Mouse (Mus musculus): ENCODE measurements at regions not wholly inside any gene's neighbourhood (a gene's known extent, or its start where the extent isn't known, plus 50 kb on each side); places are given as distances from the start of the nearest gene placed in this dataset.

DNA sequence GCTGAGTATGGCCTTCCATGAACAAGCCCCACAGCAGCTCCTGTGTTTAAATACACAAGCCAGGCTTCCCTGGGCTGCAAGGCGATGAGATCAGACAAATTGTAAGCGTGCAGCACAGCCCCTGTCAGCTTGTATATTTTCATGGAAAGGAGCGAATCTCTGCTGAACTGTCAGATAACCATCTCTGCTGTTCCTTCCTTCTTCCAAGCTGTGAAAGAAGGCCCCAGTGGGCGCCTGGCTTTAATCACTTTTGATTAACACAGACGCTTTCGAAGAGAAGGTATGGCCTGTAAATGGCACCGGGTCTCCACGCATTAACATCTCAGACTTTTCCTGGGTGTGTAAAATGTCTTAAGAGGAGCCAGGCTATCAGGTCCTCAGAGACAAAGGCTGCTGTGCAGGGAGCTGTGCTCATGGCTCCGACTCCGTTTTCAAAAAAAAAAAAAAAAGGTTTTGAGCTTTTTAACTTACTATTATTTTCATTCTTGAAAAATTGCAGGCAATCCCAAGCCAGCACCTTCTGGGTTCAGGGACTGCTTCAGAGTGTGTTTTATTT is 131.9 kb upstream of the Tmem72 start:
- Histone ChIP-seq H3K4me3 (ENCODE audit: insufficient read depth, poor library complexity, severe bottlenecking) (no peak overlapping the region), H3K27me3 (ENCODE audit: control insufficient read depth, insufficient read depth, insufficient read length) (no peaks in the 10 kb centered on the region), H3ac (ENCODE audit: control insufficient read depth, insufficient read length, low read depth) (no peak overlapping the region), H3K79me2 (ENCODE audit: control insufficient read depth, insufficient read depth) (no peaks in the 10 kb centered on the region), H3K36me3 (ENCODE audit: control insufficient read depth, insufficient read depth) (no peaks in the 10 kb centered on the region), H3K79me3 (ENCODE audit: low read depth) (no peaks in the 10 kb centered on the region)
- TF ChIP-seq CEBPB (IDR thresholded peaks at IDR 0.05; ENCODE audit: low read depth) = no peak
- TF ChIP-seq CTCF (IDR thresholded peaks at IDR 0.05; ENCODE audit: control insufficient read depth, insufficient read depth, insufficient read length) = no peak

DNA sequence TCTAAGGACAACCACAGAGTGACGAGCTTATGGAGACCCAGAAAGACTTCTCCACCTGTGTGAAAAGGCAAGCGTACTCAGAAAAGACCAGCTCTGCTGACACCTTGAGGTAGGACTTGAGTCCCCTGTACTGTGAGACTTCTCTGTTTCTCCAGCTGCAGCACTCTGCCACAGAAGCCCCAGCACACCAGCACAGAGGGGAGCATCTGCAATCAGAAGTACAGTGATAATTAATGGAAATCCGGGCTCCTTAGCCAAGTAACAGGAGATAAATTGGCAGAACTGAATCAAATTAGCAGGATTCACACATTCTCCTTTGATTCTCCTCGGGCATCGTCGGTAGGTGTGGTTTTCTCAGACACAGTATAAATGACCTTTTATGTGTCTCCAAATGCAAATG is 137.3 kb upstream of the Tmem72 start:
- Histone ChIP-seq H3K79me3 (ENCODE audit: low read depth) (no peaks in the 10 kb centered on the region), H3K27me3 (ENCODE audit: control insufficient read depth, insufficient read depth, insufficient read length) (no peaks in the 10 kb centered on the region), H3K79me2 (ENCODE audit: control insufficient read depth, insufficient read depth) (no peaks in the 10 kb centered on the region), H3K36me3 (ENCODE audit: control insufficient read depth, insufficient read depth) (no peaks in the 10 kb centered on the region), H3ac (ENCODE audit: control insufficient read depth, insufficient read length, low read depth) (no peak overlapping the region), H3K4me3 (ENCODE audit: insufficient read depth, poor library complexity, severe bottlenecking) (no peak overlapping the region)
- no peak for TF ChIP-seq CTCF (IDR thresholded peaks at IDR 0.05; ENCODE audit: control insufficient read depth, insufficient read depth, insufficient read length)
- no peak for TF ChIP-seq MYOG (IDR thresholded peaks at IDR 0.05; ENCODE audit: control insufficient read depth, extremely low read depth, insufficient read length)
- no peak for TF ChIP-seq MAX (IDR thresholded peaks at IDR 0.05)

DNA sequence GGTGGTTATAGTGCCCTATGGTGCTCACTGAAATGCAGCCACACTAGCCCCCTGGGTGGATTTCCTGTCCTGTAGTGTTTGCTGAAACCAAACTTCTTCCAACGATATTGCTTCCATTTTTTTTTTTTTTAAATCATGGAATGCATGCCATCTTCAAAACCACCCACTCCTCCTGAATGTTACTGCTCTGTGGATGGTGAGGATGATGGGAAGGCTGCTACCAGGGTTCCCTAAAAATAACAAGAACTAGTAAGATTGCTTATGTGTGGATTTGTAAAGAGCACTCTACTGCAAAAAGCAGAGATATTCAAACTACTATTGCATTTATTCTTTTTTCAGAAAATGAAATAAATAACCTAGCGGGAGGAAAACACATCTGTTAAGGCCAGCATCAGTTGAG is 139.4 kb upstream of the Tmem72 start:
- Histone ChIP-seq H3K4me3 (ENCODE audit: insufficient read depth, poor library complexity, severe bottlenecking) (no peak overlapping the region), H3K36me3 (ENCODE audit: control insufficient read depth, insufficient read depth) (no peaks in the 10 kb centered on the region), H3ac (ENCODE audit: control insufficient read depth, insufficient read length, low read depth) (no peak overlapping the region), H3K79me3 (ENCODE audit: low read depth) (no peaks in the 10 kb centered on the region), H3K79me2 (ENCODE audit: control insufficient read depth, insufficient read depth) (no peaks in the 10 kb centered on the region), H3K27me3 (ENCODE audit: control insufficient read depth, insufficient read depth, insufficient read length) (no peaks in the 10 kb centered on the region)
- TF ChIP-seq MAX (IDR thresholded peaks at IDR 0.05) = no peak
- no peak for TF ChIP-seq FOSL1 (IDR thresholded peaks at IDR 0.05; ENCODE audit: insufficient read depth, low read length, poor library complexity, severe bottlenecking)
- no peak for TF ChIP-seq MYOD1 (IDR thresholded peaks at IDR 0.05; ENCODE audit: control insufficient read depth, insufficient read length, low read depth)
- TF ChIP-seq USF1 (IDR thresholded peaks at IDR 0.05; ENCODE audit: low read depth) = no peak
- TF ChIP-seq CEBPB (IDR thresholded peaks at IDR 0.05; ENCODE audit: low read depth) = no peak
- no peak for TF ChIP-seq CTCF (IDR thresholded peaks at IDR 0.05; ENCODE audit: control insufficient read depth, insufficient read depth, insufficient read length)

DNA sequence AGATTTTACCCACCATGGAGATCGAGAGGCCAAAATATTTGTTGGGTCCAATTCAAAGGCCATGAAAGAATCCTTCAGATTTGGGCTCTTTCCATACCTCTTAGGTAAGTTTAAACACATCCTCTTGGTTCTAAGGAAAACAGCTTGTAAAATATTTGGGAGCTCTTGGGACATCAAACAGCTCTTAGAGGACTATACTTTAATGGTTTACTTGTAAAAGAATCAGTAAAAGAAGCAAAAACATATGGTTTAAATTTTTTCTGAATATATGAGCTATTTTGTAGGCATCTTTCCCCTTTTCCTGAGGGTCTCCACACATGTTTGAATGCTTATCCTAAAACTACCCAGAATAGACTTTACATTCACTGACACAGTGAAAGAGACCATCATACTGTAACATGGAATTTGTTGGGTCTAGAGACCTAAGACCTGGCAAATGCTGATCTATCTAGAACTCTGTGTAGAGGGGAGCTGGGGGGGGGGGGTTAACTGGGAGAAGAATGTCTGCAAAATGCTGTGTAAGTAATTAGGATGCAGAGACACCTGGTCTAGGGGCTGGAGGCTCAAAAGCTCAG is 140.3 kb upstream of the Tmem72 start:
- no peak for TF ChIP-seq FOSL1 (IDR thresholded peaks at IDR 0.05; ENCODE audit: insufficient read depth, low read length, poor library complexity, severe bottlenecking)
- no peak for TF ChIP-seq MYOG (IDR thresholded peaks at IDR 0.05; ENCODE audit: control insufficient read depth, extremely low read depth, insufficient read length)
- TF ChIP-seq CEBPB (IDR thresholded peaks at IDR 0.05; ENCODE audit: low read depth) = no peak
- no peak for TF ChIP-seq USF1 (IDR thresholded peaks at IDR 0.05; ENCODE audit: low read depth)
- no peak for TF ChIP-seq CTCF (IDR thresholded peaks at IDR 0.05; ENCODE audit: control insufficient read depth, insufficient read depth, insufficient read length)
- TF ChIP-seq MYOD1 (IDR thresholded peaks at IDR 0.05; ENCODE audit: control insufficient read depth, insufficient read length, low read depth) = no peak
- no peak for TF ChIP-seq MAX (IDR thresholded peaks at IDR 0.05)
- Histone ChIP-seq H3ac (ENCODE audit: control insufficient read depth, insufficient read length, low read depth) (no peak overlapping the region), H3K79me3 (ENCODE audit: low read depth) (no peaks in the 10 kb centered on the region), H3K27me3 (ENCODE audit: control insufficient read depth, insufficient read depth, insufficient read length) (peaks cover 4% of the 10 kb centered on the region), H3K79me2 (ENCODE audit: control insufficient read depth, insufficient read depth) (no peaks in the 10 kb centered on the region), H3K36me3 (ENCODE audit: control insufficient read depth, insufficient read depth) (no peaks in the 10 kb centered on the region), H3K4me3 (ENCODE audit: insufficient read depth, poor library complexity, severe bottlenecking) (no peak overlapping the region)

DNA sequence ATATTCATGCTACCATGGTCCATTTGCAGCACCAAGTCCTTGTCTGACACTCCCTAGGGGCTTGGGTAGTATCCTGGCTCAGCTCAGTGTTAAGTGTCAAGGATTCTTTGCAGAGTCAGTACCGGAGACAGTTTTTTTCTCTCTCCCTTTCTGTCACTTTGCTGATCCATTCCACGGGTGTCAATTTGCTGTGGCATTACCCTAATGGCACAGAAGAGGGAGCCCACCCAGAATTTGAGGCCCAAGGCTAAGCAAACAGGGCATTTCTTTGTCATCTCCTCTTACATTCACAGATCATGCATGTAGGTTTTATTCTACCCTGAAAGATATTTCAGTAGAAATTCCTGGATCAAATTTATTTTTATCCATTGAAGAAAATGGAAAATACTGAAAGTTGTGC is 146.4 kb upstream of the Tmem72 start:
- H3K27me3 ChIP-seq (ENCODE audit: control insufficient read depth, insufficient read depth, insufficient read length) = peaks cover 9% of the 10 kb centered on the region
- no peaks in the 10 kb centered on the region for H3K36me3 ChIP-seq (ENCODE audit: control insufficient read depth, insufficient read depth)
- no peaks in the 10 kb centered on the region for H3K79me2 ChIP-seq (ENCODE audit: control insufficient read depth, insufficient read depth)
- no peak overlapping the region for H3ac ChIP-seq (ENCODE audit: control insufficient read depth, insufficient read length, low read depth)
- no peak for TF ChIP-seq FOSL1 (IDR thresholded peaks at IDR 0.05; ENCODE audit: insufficient read depth, low read length, poor library complexity, severe bottlenecking)
- no peak for TF ChIP-seq CEBPB (IDR thresholded peaks at IDR 0.05; ENCODE audit: low read depth)
- TF ChIP-seq USF1 (IDR thresholded peaks at IDR 0.05; ENCODE audit: low read depth) = no peak
- no peak for TF ChIP-seq MYOG (IDR thresholded peaks at IDR 0.05; ENCODE audit: control insufficient read depth, extremely low read depth, insufficient read length)
- no peak for TF ChIP-seq MAX (IDR thresholded peaks at IDR 0.05)
- TF ChIP-seq CTCF (IDR thresholded peaks at IDR 0.05; ENCODE audit: control insufficient read depth, insufficient read depth, insufficient read length) = no peak
- no peaks in the 10 kb centered on the region for H3K79me3 ChIP-seq (ENCODE audit: low read depth)
- H3K4me3 ChIP-seq (ENCODE audit: insufficient read depth, poor library complexity, severe bottlenecking) = no peak overlapping the region

DNA sequence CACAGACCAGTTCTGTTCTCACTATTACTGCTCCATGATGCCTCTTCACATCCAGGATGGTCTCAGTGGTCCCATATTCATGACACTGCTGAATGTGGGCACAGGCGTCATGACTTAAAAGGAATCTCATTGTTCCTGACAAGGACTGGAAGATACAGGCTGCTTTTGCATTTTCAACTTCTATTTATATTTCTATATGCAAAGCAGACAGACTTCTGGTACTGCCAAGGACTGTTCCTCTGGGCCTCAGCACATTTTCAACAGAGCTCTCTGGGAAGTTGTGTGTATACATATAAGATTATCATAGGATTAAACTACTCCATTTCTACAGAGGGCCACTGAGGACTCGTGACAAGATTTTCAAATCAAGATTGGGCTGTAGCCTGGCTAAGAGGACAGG is 146.9 kb upstream of the Tmem72 start:
- TF ChIP-seq FOSL1 (IDR thresholded peaks at IDR 0.05; ENCODE audit: insufficient read depth, low read length, poor library complexity, severe bottlenecking) (no peak), MAX (IDR thresholded peaks at IDR 0.05) (no peak), USF1 (IDR thresholded peaks at IDR 0.05; ENCODE audit: low read depth) (no peak), MYOD1 (IDR thresholded peaks at IDR 0.05; ENCODE audit: control insufficient read depth, insufficient read length, low read depth) (no peak), CTCF (IDR thresholded peaks at IDR 0.05; ENCODE audit: control insufficient read depth, insufficient read depth, insufficient read length) (no peak), CEBPB (IDR thresholded peaks at IDR 0.05; ENCODE audit: low read depth) (no peak), MYOG (IDR thresholded peaks at IDR 0.05; ENCODE audit: control insufficient read depth, extremely low read depth, insufficient read length) (no peak)
- H3K4me3 ChIP-seq (ENCODE audit: insufficient read depth, poor library complexity, severe bottlenecking) = no peak overlapping the region
- H3K36me3 ChIP-seq (ENCODE audit: control insufficient read depth, insufficient read depth) = no peaks in the 10 kb centered on the region
- H3K27me3 ChIP-seq (ENCODE audit: control insufficient read depth, insufficient read depth, insufficient read length) = peaks cover 9% of the 10 kb centered on the region
- H3ac ChIP-seq (ENCODE audit: control insufficient read depth, insufficient read length, low read depth) = no peak overlapping the region
- no peaks in the 10 kb centered on the region for H3K79me3 ChIP-seq (ENCODE audit: low read depth)
- no peaks in the 10 kb centered on the region for H3K79me2 ChIP-seq (ENCODE audit: control insufficient read depth, insufficient read depth)
